Mouse (Mus musculus) neural tube, embryonic 14.5 days (tissue): ENCODE results near the gene Wsb1. TPM values are rescaled to one million over a fixed set of nuclear protein-coding genes. Genes with fewer than 3 reads are reported as not detected.
"Not testable (repeated sequence)": the region's sequence is repeated elsewhere in the genome, so short reads cannot be mapped to it uniquely, and the experiment has no call there.

ENCODE experiments used
- ATAC-seq: fragments of 200-750 bp; cut with Nextera tagmentation; 2 replicates; pipeline ENCODE4 v1.8.0; 2017; ENCODE audit warnings: low read depth, mild to moderate bottlenecking, moderate TSS enrichment, moderate library complexity
- H3K27ac ChIP-seq: fragments of 300-500 bp; sonication (generic); 2 replicates; pipeline ENCODE4 v1.5.1; 2014; ENCODE audit warnings: low read depth, mild to moderate bottlenecking, control low read depth, low read length, moderate library complexity, mixed read lengths
- H3K27me3 ChIP-seq: fragments of 300-500 bp; sonication (generic); 2 replicates; pipeline ENCODE4 v1.6.1; 2014; ENCODE audit warnings: low read length; ENCODE audit not compliant: control insufficient read depth, insufficient read depth
- H3K36me3 ChIP-seq: fragments of 300-500 bp; sonication (generic); 2 replicates; pipeline ENCODE4 v1.6.1; 2014; ENCODE audit warnings: low read length, mixed read lengths; ENCODE audit not compliant: control insufficient read depth, insufficient read depth
- H3K4me1 ChIP-seq: fragments of 300-500 bp; sonication (generic); 2 replicates; pipeline ENCODE4 v1.6.1; 2014; ENCODE audit warnings: low read length; ENCODE audit not compliant: control insufficient read depth, insufficient read depth
- H3K4me2 ChIP-seq: fragments of 300-500 bp; sonication (generic); 2 replicates; pipeline ENCODE4 v1.6.1; 2014; ENCODE audit warnings: mild to moderate bottlenecking, low read depth, low read length, control low read depth
- H3K4me3 ChIP-seq: fragments of 300-500 bp; sonication (generic); 2 replicates; pipeline ENCODE4 v1.5.1; 2014; ENCODE audit warnings: low read depth, low read length, control low read depth, mixed read lengths
- H3K9ac ChIP-seq: fragments of 300-500 bp; sonication (generic); replicated peaks from 2 replicates; pipeline ENCODE4 v1.6.1; 2014; ENCODE audit warnings: low read depth, mild to moderate bottlenecking, control low read depth, low read length, mixed read lengths
- H3K9me3 ChIP-seq: fragments of 300-500 bp; sonication (generic); 2 replicates; pipeline ENCODE4 v1.6.1; 2016; ENCODE audit warnings: low read length; ENCODE audit not compliant: control insufficient read depth
- WGBS: fragments of 180-500 bp; shearing (Covaris S2); extraction: QIAGEN DNeasy Blood & Tissue Kit; methylation state at CpG from one replicate; pipeline ENCODE4 v1.1.7; 2014; 5-methylcytosine and 5-hydroxymethylcytosine counted together
- polyA plus RNA-seq: library from polyadenylated mRNA; unstranded; fragments of >200 nt; fragmentation: Nextera tagmentation; extraction: Ambion mirVana; gene quantifications from 2 replicates; pipeline ENCODE4 v1.2.1, GENCODE M21; 2014

Wsb1 gene
- 684 and 720 TPM in 2 replicates for polyA plus RNA-seq

GRCm38 (mm10) chr11:79254391-79255098 lies at the start of gene Wsb1:
Gene Wsb1 (minus strand): TSS chr11:79254671.
- 2% methylated on average over 50 of the region's 50 CpGs for WGBS
- peak within 1 kb of the TSS; percentile 99 for H3K27ac ChIP-seq

GRCm38 (mm10) chr11:79304245-79304644 lies 49.8 kb upstream of the Wsb1 start:
- not testable (repeated sequence) for H3K27me3 ChIP-seq, H3K9me3 ChIP-seq, H3K4me1 ChIP-seq, H3K27ac ChIP-seq, H3K9ac ChIP-seq, H3K4me3 ChIP-seq, H3K36me3 ChIP-seq, ATAC-seq, H3K4me2 ChIP-seq
- 90% methylated on average over 4 of the region's 4 CpGs for WGBS

More at GRCm38 (mm10) chr11:79254391-79255098, at the start of gene Wsb1:
- ATAC-seq = peak; percentile 96
- H3K4me1 ChIP-seq = peaks cover 25% of the 10 kb centered on the region
- H3K9ac ChIP-seq = peak within 1 kb of the TSS; percentile 97
- H3K9me3 ChIP-seq = no peaks in the 10 kb centered on the region
- peak within 1 kb of the TSS; percentile 86 for H3K4me2 ChIP-seq
- no peaks in the 10 kb centered on the region for H3K27me3 ChIP-seq
- peak within 1 kb of the TSS; percentile 86 for H3K4me3 ChIP-seq
- peaks cover 9% of the 10 kb centered on the region for H3K36me3 ChIP-seq

GRCm38 (mm10) chr11:79303109-79303508 lies 48.6 kb upstream of the Wsb1 start:
- no peak overlapping the region for H3K4me3 ChIP-seq
- no peak for ATAC-seq
- no peaks in the 10 kb centered on the region for H3K36me3 ChIP-seq
- H3K4me2 ChIP-seq = no peak overlapping the region
- H3K9me3 ChIP-seq = no peaks in the 10 kb centered on the region
- 92% methylated on average over 6 of the region's 6 CpGs for WGBS
- no peak overlapping the region for H3K9ac ChIP-seq
- no peaks in the 10 kb centered on the region for H3K27me3 ChIP-seq
- H3K4me1 ChIP-seq = no peaks in the 10 kb centered on the region; the same call in 1 of the 2 replicates
- H3K27ac ChIP-seq = no peak overlapping the region

GRCm38 (mm10) chr11:79299719-79300431 lies 45.4 kb upstream of the Wsb1 start:
- Histone ChIP-seq H3K9ac (no peak overlapping the region), H3K36me3 (no peaks in the 10 kb centered on the region), H3K27ac (no peak overlapping the region), H3K4me3 (no peak overlapping the region), H3K9me3 (no peaks in the 10 kb centered on the region), H3K4me2 (no peak overlapping the region), H3K4me1 (no peaks in the 10 kb centered on the region), H3K27me3 (no peaks in the 10 kb centered on the region)
- no peak for ATAC-seq
- 82% methylated on average over 9 of the region's 9 CpGs for WGBS

- Histone ChIP-seq H3K4me3 (no peak within 1 kb of the TSS), H3K4me1 (no peaks in the 10 kb centered on the region), H3K36me3 (no peaks in the 10 kb centered on the region), H3K4me2 (no peak within 1 kb of the TSS), H3K27me3 (no peaks in the 10 kb centered on the region), H3K9ac (no peak within 1 kb of the TSS), H3K9me3 (no peaks in the 10 kb centered on the region), H3K27ac (no peak within 1 kb of the TSS)
- ATAC-seq = no peak
- WGBS = 81% methylated on average over 5 of the region's 5 CpGs
These were observed 42.5 kb upstream of the Wsb1 start, which contains the start of gene Gm9964 for GRCm38 (mm10) chr11:79296856-79297491. Gene Gm9964 (minus strand): TSS chr11:79296906.

- Histone ChIP-seq H3K4me2 (no peak overlapping the region), H3K36me3 (no peaks in the 10 kb centered on the region), H3K4me3 (no peak overlapping the region), H3K27me3 (no peaks in the 10 kb centered on the region), H3K9ac (no peak overlapping the region), H3K4me1 (no peaks in the 10 kb centered on the region), H3K27ac (no peak overlapping the region), H3K9me3 (no peaks in the 10 kb centered on the region)
- WGBS = 57% methylated on average over 1 of the region's 1 CpGs
- ATAC-seq = no peak
These were observed 41.7 kb upstream of the Wsb1 start for GRCm38 (mm10) chr11:79296167-79296566.

GRCm38 (mm10) chr11:79293971-79294370 lies 39.5 kb upstream of the Wsb1 start:
- Histone ChIP-seq H3K4me1 (no peaks in the 10 kb centered on the region), H3K27ac (peak overlapping the region; percentile 67), H3K36me3 (no peaks in the 10 kb centered on the region), H3K27me3 (no peaks in the 10 kb centered on the region), H3K9me3 (no peaks in the 10 kb centered on the region), H3K9ac (no peak overlapping the region), H3K4me2 (no peak overlapping the region), H3K4me3 (no peak overlapping the region)
- ATAC-seq = peak; percentile 79; the same call in 1 of the 2 replicates
- 10% methylated on average over 1 of the region's 1 CpGs for WGBS

- no peak overlapping the region for H3K27ac ChIP-seq
These were observed 38.6 kb upstream of the Wsb1 start for GRCm38 (mm10) chr11:79293025-79293424.

GRCm38 (mm10) chr11:79292130-79292529 lies 37.7 kb upstream of the Wsb1 start:
- no peak overlapping the region for H3K27ac ChIP-seq
- H3K9ac ChIP-seq = no peak overlapping the region
- H3K4me1 ChIP-seq = peaks cover 6% of the 10 kb centered on the region; the same call in 1 of the 2 replicates
- no peaks in the 10 kb centered on the region for H3K27me3 ChIP-seq
- H3K4me3 ChIP-seq = no peak overlapping the region
- WGBS = 39% methylated on average over 3 of the region's 3 CpGs
- H3K36me3 ChIP-seq = no peaks in the 10 kb centered on the region
- H3K4me2 ChIP-seq = no peak overlapping the region
- no peak for ATAC-seq
- no peaks in the 10 kb centered on the region for H3K9me3 ChIP-seq

More at GRCm38 (mm10) chr11:79293025-79293424, 38.6 kb upstream of the Wsb1 start:
- Histone ChIP-seq H3K9me3 (no peaks in the 10 kb centered on the region), H3K4me3 (no peak overlapping the region), H3K4me1 (peaks cover 4% of the 10 kb centered on the region; the same call in 1 of the 2 replicates), H3K36me3 (no peaks in the 10 kb centered on the region), H3K9ac (no peak overlapping the region), H3K4me2 (no peak overlapping the region), H3K27me3 (no peaks in the 10 kb centered on the region)
- no peak for ATAC-seq
- WGBS = 90% methylated on average over 3 of the region's 3 CpGs
